Mouse (Mus musculus) ES-E14 (cell line): ENCODE results near the gene Yap1.

Experiments used
- CHD2 ChIP-seq: IDR thresholded peaks from 2 replicates; pipeline ENCODE4 v1.6.1; 2014; ENCODE audit warnings: mild to moderate bottlenecking, low read depth, low read length, inconsistent platforms
- HCFC1 ChIP-seq: IDR thresholded peaks from 2 replicates; pipeline ENCODE4 v1.6.1; 2012; ENCODE audit warnings: low read length, inconsistent platforms, borderline replicate concordance; ENCODE audit not compliant: insufficient read depth
- MAFK ChIP-seq: IDR thresholded peaks from 2 replicates; pipeline ENCODE4 v1.6.1; 2014; ENCODE audit warnings: mild to moderate bottlenecking, low read depth, low read length, inconsistent platforms; ENCODE audit not compliant: insufficient read depth
- ZC3H11A ChIP-seq: IDR thresholded peaks from 2 replicates; pipeline ENCODE4 v1.6.1; 2012; ENCODE audit warnings: low read depth, mild to moderate bottlenecking, inconsistent platforms, low read length, borderline replicate concordance

DNA sequence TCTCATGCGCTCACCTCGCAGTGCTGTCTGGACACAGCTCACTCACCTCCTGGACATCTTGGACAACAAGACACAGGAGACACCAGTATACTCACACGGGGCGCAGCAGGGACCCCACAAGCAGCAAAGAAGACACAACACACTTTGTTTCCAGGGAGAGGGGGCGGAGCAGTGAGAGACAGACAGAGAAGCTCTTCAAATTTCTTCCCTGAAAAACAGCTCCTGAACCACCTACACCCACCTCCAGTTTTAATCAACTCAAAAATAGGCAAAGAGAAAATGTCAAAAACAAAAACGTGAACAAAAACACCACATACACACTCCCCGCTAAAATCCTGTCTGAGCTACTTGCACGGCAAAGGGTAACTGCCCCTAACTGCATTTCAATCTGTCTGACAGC, 48.0 kb downstream of the Yap1 start:
- TF ChIP-seq HCFC1: no peak
- TF ChIP-seq ZC3H11A: no peak
- TF ChIP-seq CHD2: no peak
- TF ChIP-seq MAFK: no peak
